In the genomic region with DNA sequence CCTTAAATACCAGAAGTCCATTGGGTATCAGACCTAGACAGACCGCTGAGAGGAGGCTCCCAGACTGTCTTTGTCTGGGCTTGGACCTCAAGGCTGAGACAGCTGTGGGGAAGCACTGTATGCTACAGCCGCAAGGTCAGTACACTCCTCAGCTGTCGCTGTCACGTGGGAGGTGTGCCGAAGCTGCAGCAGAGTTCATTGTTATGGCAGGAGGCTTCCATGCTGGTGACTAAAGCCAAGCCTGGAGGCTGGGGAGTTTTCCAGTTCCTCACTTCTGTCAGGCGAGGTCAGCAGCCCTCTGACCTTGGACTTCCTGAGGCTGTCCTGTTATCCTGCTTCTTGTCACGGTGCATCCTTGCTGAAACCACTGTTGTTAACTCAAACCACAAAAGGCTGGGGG, we compare ENCODE assay signal across 17 mouse cellular contexts. TPM values are rescaled to one million over a fixed set of nuclear protein-coding genes. Genes with fewer than 3 reads are reported as not detected.
A peak's percentile ranks its signal among the peaks of the same experiment; 100 is the strongest.
DNase-seq lines count a peak whose midpoint lies in the region; ATAC-seq lines count a peak whose summit lies in the region.
"Had no signal": no experiment of that assay in that cellular context is flagged by ENCODE, and none has a peak within 500 bp of the region (broad histone marks: within the 10 kb centered on the region; RNA-seq: fewer than 3 reads in every experiment).

No protein-coding gene starts in this region.

- no peak overlapping the region for H3K9ac ChIP-seq in heart, embryonic 15.5 days
- H3K9ac ChIP-seq: embryonic facial prominence, embryonic 13.5 days; forebrain, embryonic 12.5 days; limb, embryonic 15.5 days had no signal

- peaks cover 19% of the 10 kb centered on the region for H3K4me1 ChIP-seq in heart, embryonic 15.5 days (replicated peaks)
- no peaks in the 10 kb centered on the region for H3K4me1 ChIP-seq in megakaryocyte, embryonic 14.5 days
- H3K4me1 ChIP-seq in embryonic facial prominence, embryonic 10.5 days = peaks cover 34% of the 10 kb centered on the region

- ATAC-seq in heart, embryonic 15.5 days (replicated peaks; ENCODE audit: insufficient number of reproducible peaks, insufficient read depth, low FRiP score, low read depth) = peak; percentile 49; the same call in 1 of the 2 replicates
- ATAC-seq in megakaryocyte, adult 5-6 weeks (ENCODE audit: poor library complexity, severe bottlenecking) = no peak

- no peak overlapping the region for H3K27ac ChIP-seq in heart, embryonic 15.5 days
- H3K27ac ChIP-seq in embryonic facial prominence, embryonic 10.5 days (replicated peaks) = no peak overlapping the region
- H3K27ac ChIP-seq: embryonic facial prominence, embryonic 13.5 days; forebrain, embryonic 12.5 days; limb, embryonic 15.5 days had no signal

- no peaks in the 10 kb centered on the region for H3K9me3 ChIP-seq in heart, embryonic 15.5 days (replicated peaks)
- H3K9me3 ChIP-seq in megakaryocyte, embryonic 14.5 days = peaks cover 73% of the 10 kb centered on the region
- no peaks in the 10 kb centered on the region for H3K9me3 ChIP-seq in embryonic facial prominence, embryonic 10.5 days
- H3K9me3 ChIP-seq: embryonic facial prominence, embryonic 13.5 days; forebrain, embryonic 12.5 days; limb, embryonic 15.5 days had no signal

- no peaks in the 10 kb centered on the region for H3K36me3 ChIP-seq in heart, embryonic 15.5 days
- H3K36me3 ChIP-seq in megakaryocyte, embryonic 14.5 days (replicated peaks; ENCODE audit: low read length) = no peaks in the 10 kb centered on the region
- no peaks in the 10 kb centered on the region for H3K36me3 ChIP-seq in embryonic facial prominence, embryonic 10.5 days (replicated peaks)
- H3K36me3 ChIP-seq: embryonic facial prominence, embryonic 13.5 days; forebrain, embryonic 12.5 days; limb, embryonic 15.5 days had no signal

- 24% methylated on average over 7 of the region's 7 CpGs for WGBS in heart, embryonic 15.5 days
- WGBS in embryonic facial prominence, embryonic 10.5 days = 35% methylated on average over 7 of the region's 7 CpGs

- intact Hi-C loops in heart, postnatal 25 days (cut with DNase I) = no loop called here

- H3K4me3 ChIP-seq in heart, embryonic 15.5 days = no peak overlapping the region
- H3K4me3 ChIP-seq in megakaryocyte, embryonic 14.5 days (replicated peaks) = peak overlapping the region; percentile 44
- H3K4me3 ChIP-seq in embryonic facial prominence, embryonic 10.5 days = no peak overlapping the region
- H3K4me3 ChIP-seq: embryonic facial prominence, embryonic 13.5 days; forebrain, embryonic 12.5 days; limb, embryonic 15.5 days had no signal

- peaks cover 40% of the 10 kb centered on the region for H3K27me3 ChIP-seq in heart, embryonic 15.5 days
- H3K27me3 ChIP-seq in megakaryocyte, embryonic 14.5 days (replicated peaks) = peaks cover 7% of the 10 kb centered on the region
- peaks cover 51% of the 10 kb centered on the region for H3K27me3 ChIP-seq in embryonic facial prominence, embryonic 10.5 days (replicated peaks; ENCODE audit: low read depth, poor library complexity, severe bottlenecking)

- no peak overlapping the region for H3K4me2 ChIP-seq in heart, embryonic 15.5 days
- H3K4me2 ChIP-seq: embryonic facial prominence, embryonic 13.5 days; forebrain, embryonic 12.5 days; limb, embryonic 15.5 days had no signal

- DNase-seq in heart, postnatal 25 days (ENCODE audit: low spot score) = no peak
- DNase-seq in embryonic facial prominence, embryonic 10.5 days (ENCODE audit: low spot score) = peak; percentile 41
- DNase-seq in retina, embryonic 14.5 days (ENCODE audit: low spot score) = peak; percentile 9
- no peak for DNase-seq in spleen, postnatal 14 days (ENCODE audit: low spot score in 2 of 2)
- DNase-seq in ovary, adult 18-20 months (ENCODE audit: low spot score) = no peak
- DNase-seq: cerebellum, adult 9-10 months; heart, adult 11 months; lung, adult 2 months; thymus, postnatal 14 days had no signal

RNA-seq across cellular contexts. Expression of a gene that starts 2.7 kb away (rescaled TPM):
- 0.08 TPM in 2 replicates for polyA plus RNA-seq in heart, embryonic 15.5 days (2015; fragmentation: Nextera tagmentation; extraction: Ambion mirVana)
- not detected for total RNA-seq in heart, postnatal 25 days (2021)
- not detected in 2 replicates for polyA plus RNA-seq in megakaryocyte, embryonic 14.5 days (2012; ENCODE audit: insufficient read depth, low replicate concordance)
- not detected in 2 replicates for total RNA-seq in megakaryocyte, adult 5-6 weeks (2015)
- total RNA-seq in megakaryocyte, adult 5-6 weeks (2017) = not detected in 2 replicates
- polyA plus RNA-seq in embryonic facial prominence, embryonic 10.5 days (2016; fragmentation: Nextera tagmentation; extraction: Ambion mirVana) = 0.28 and 0.44 TPM in 2 replicates
- total RNA-seq: megakaryocyte progenitor cell, adult 5-6 weeks; monocyte, adult 5-6 weeks had no signal
- polyA plus RNA-seq: lung, adult 2 months had no signal

Comparison
In these comparisons a context has a peak if more than half of its experiments do, and no peak if none do; other contexts are left out.
1. DNase-seq: peak in embryonic facial prominence, embryonic 10.5 days (single experiment) and retina, embryonic 14.5 days (single experiment); none in heart, postnatal 25 days (single experiment), spleen, postnatal 14 days (0 of 2) and ovary, adult 18-20 months (single experiment).